Mouse (Mus musculus) embryonic stem cell, embryonic (primary cell): ENCODE results near the gene Ccnl2.

Experiments used
- CTCF ChIA-PET, 4 experiments: fragments of 300-600 bp in 2 of 4; fragments of 350-600 bp in 2 of 4; sonication (Branson Sonifier 250); formaldehyde crosslinking; loops; one replicate each; lab custom pipeline; 2022; ENCODE audit warnings: inconsistent platforms in 2 of 4; lab: Charles Lee
- POLR2A ChIA-PET, 4 experiments: fragments of 300-600 bp in 2 of 4; fragments of 350-600 bp in 2 of 4; sonication (Branson Sonifier 250); formaldehyde crosslinking; loops; one replicate each; lab custom pipeline; 2022; ENCODE audit warnings: antibody characterized with exemption in 4 of 4, inconsistent platforms in 1 of 4; lab: Charles Lee

Gene Ccnl2

GRCm38 (mm10) chr4:155840076-155841002, 28.1 kb downstream of the Ccnl2 start:
- CTCF ChIA-PET: interaction anchor here in 2 of 4 experiments (0.6 to 1.7 kb wide), 6 partner anchors 8 to 119 kb away, joined by 3 to 8 read pairs (median 4); partner anchors contain the start of genes Acap3 (in 1 of the 2), Aurkaip1 (in 1 of the 2), Cptp (in 1 of the 2) and Ints11 (in 1 of the 2)

GRCm38 (mm10) chr4:155841003-155841454, 28.7 kb downstream of the Ccnl2 start:
- POLR2A ChIA-PET: interaction anchor here (0.6 to 3.4 kb wide), 38 partner anchors 7 to 408 kb away, joined by 3 to 15 read pairs (median 4); partner anchors contain the start of genes Aurkaip1 (in 3 of the 4), Ccnl2 (in 2 of the 4), Cptp (in 2 of the 4) and Ints11 (in 2 of the 4)
- CTCF ChIA-PET: interaction anchor here in 2 of 4 experiments (0.6 to 1.7 kb wide), 7 partner anchors 7 to 118 kb away, joined by 3 to 8 read pairs (median 4); partner anchors contain the start of genes Acap3 (in 1 of the 2), Aurkaip1 (in 1 of the 2), Cptp (in 1 of the 2) and Ints11 (in 1 of the 2)

More at GRCm38 (mm10) chr4:155840076-155841002, 28.1 kb downstream of the Ccnl2 start:
- POLR2A ChIA-PET: interaction anchor here (0.6 to 3.4 kb wide), 36 partner anchors 7 to 409 kb away, joined by 3 to 15 read pairs (median 4); partner anchors contain the start of genes Aurkaip1 (in 3 of the 4), Ccnl2 (in 2 of the 4), Cptp (in 2 of the 4) and Ints11 (in 2 of the 4)

GRCm38 (mm10) chr4:155841651-155842270, 29.5 kb downstream of the Ccnl2 start:
- POLR2A ChIA-PET: interaction anchor here (0.7 to 3.4 kb wide), 37 partner anchors 8 to 407 kb away, joined by 3 to 15 read pairs (median 4); partner anchors contain the start of genes Aurkaip1 (in 2 of the 4), Ccnl2 (in 2 of the 4), Cptp (in 2 of the 4) and Ints11 (in 2 of the 4)
- CTCF ChIA-PET: interaction anchor here in 1 of 4 experiments (0.8 to 1.7 kb wide), 6 partner anchors 8 to 117 kb away, joined by 3 to 8 read pairs (median 4); partner anchors contain the start of genes Aurkaip1, Cptp, Ints11 and Mrpl20

- POLR2A ChIA-PET: interaction anchor here in 2 of 4 experiments (1.0 to 3.4 kb wide), 9 partner anchors 10 to 310 kb away, joined by 3 to 15 read pairs (median 3); partner anchors contain the start of genes Aurkaip1 (in 1 of the 2) and Ccnl2 (in 1 of the 2)
- CTCF ChIA-PET: interaction anchor here in 2 of 4 experiments (1.2 to 2.4 kb wide), 2 partner anchors 9 kb away, joined by 3 to 7 read pairs; no protein-coding TSS in a partner anchor
These were observed 30.9 kb downstream of the Ccnl2 start for GRCm38 (mm10) chr4:155843231-155843630.

- CTCF ChIA-PET: interaction anchor here in 3 of 4 experiments (0.6 to 1.1 kb wide), 5 partner anchors 11 to 1546 kb away, joined by 3 to 13 read pairs (median 4); partner anchors contain the start of genes Arhgef16 (in 1 of the 3), Atad3a (in 1 of the 3) and Mrpl20 (in 1 of the 3)
- POLR2A ChIA-PET: interaction anchor here (0.5 to 4.1 kb wide), 14 partner anchors 7 to 318 kb away, joined by 3 to 20 read pairs (median 3); partner anchors contain the start of genes Cptp (in 2 of the 4), Ints11 (in 2 of the 4) and Mxra8 (in 1 of the 4)
These were observed 34.7 kb downstream of the Ccnl2 start, which contains the start of gene Dvl1 for GRCm38 (mm10) chr4:155846871-155847578. Gene Dvl1, plus strand, starts transcription at chr4:155847402.

- ChIA-PET POLR2A (interaction anchor here (0.6 to 4.1 kb wide), 16 partner anchors 8 to 112 kb away, joined by 3 to 20 read pairs (median 3); partner anchors contain the start of genes Cptp (in 2 of the 4), Ints11 (in 2 of the 4), Mxra8 (in 1 of the 4) and Ube2j2 (in 1 of the 4)), CTCF (interaction anchor here in 3 of 4 experiments (0.6 to 1.3 kb wide), 7 partner anchors 12 to 431 kb away, joined by 3 to 7 read pairs (median 3); partner anchors contain the start of gene Atad3a (in 1 of the 3))
These were observed 35.5 kb downstream of the Ccnl2 start for GRCm38 (mm10) chr4:155847591-155848352.

- ChIA-PET CTCF (interaction anchor here in 3 of 4 experiments (0.6 to 1.8 kb wide), 7 partner anchors 11 to 432 kb away, joined by 3 to 5 read pairs (median 3); no protein-coding TSS in a partner anchor), POLR2A (interaction anchor here (0.6 to 4.1 kb wide), 13 partner anchors 9 to 121 kb away, joined by 3 to 20 read pairs (median 3); partner anchors contain the start of genes Cptp (in 2 of the 4), Ints11 (in 2 of the 4), Mxra8 (in 1 of the 4) and Ube2j2 (in 1 of the 4))
These were observed 36.3 kb downstream of the Ccnl2 start for GRCm38 (mm10) chr4:155848434-155849095.

- POLR2A ChIA-PET: interaction anchor here in 3 of 4 experiments (0.7 to 4.1 kb wide), 9 partner anchors 8 to 45 kb away, joined by 3 to 20 read pairs (median 4); partner anchors contain the start of genes Cptp (in 2 of the 3) and Ints11 (in 2 of the 3)
- CTCF ChIA-PET: interaction anchor here in 3 of 4 experiments (0.5 to 1.8 kb wide), 5 partner anchors 10 to 82 kb away, joined by 3 to 5 read pairs (median 3); no protein-coding TSS in a partner anchor
These were observed 37.1 kb downstream of the Ccnl2 start for GRCm38 (mm10) chr4:155849391-155849790.

GRCm38 (mm10) chr4:155849792-155850451, 37.6 kb downstream of the Ccnl2 start:
- ChIA-PET POLR2A (interaction anchor here in 3 of 4 experiments (0.7 to 4.1 kb wide), 12 partner anchors 9 to 187 kb away, joined by 3 to 20 read pairs (median 4); partner anchors contain the start of genes Cptp (in 1 of the 3) and Ints11 (in 1 of the 3)), CTCF (interaction anchor here in 3 of 4 experiments (0.5 to 1.8 kb wide), 4 partner anchors 16 to 66 kb away, joined by 3 to 5 read pairs (median 4); no protein-coding TSS in a partner anchor)

GRCm38 (mm10) chr4:155851368-155851767, 39.1 kb downstream of the Ccnl2 start:
- ChIA-PET CTCF (interaction anchor here in 1 of 4 experiments (0.6 kb wide), 1 partner anchor 185 kb away, joined by 3 read pairs; no protein-coding TSS in a partner anchor), POLR2A (interaction anchor here in 1 of 4 experiments (1.0 to 2.7 kb wide), 5 partner anchors 9 to 30 kb away, joined by 3 to 11 read pairs (median 5); partner anchors contain the start of genes Cptp and Ints11)

GRCm38 (mm10) chr4:155851951-155852411, 39.7 kb downstream of the Ccnl2 start:
- POLR2A ChIA-PET: interaction anchor here in 2 of 4 experiments (1.0 to 2.7 kb wide), 9 partner anchors 10 to 92 kb away, joined by 3 to 11 read pairs (median 4); partner anchors contain the start of genes Cptp (in 2 of the 2), Ints11 (in 2 of the 2), Aurkaip1 (in 1 of the 2) and Ube2j2 (in 1 of the 2)
- CTCF ChIA-PET: interaction anchor here in 1 of 4 experiments (0.6 kb wide), 1 partner anchor 184 kb away, joined by 3 read pairs; no protein-coding TSS in a partner anchor

GRCm38 (mm10) chr4:155853421-155853820, 41.1 kb downstream of the Ccnl2 start:
- ChIA-PET CTCF (no interaction called here), POLR2A (interaction anchor here in 1 of 4 experiments (0.6 to 3.9 kb wide), 4 partner anchors 16 to 91 kb away, joined by 3 to 16 read pairs (median 5); partner anchors contain the start of genes Aurkaip1, Cptp, Ints11 and Ube2j2)

- ChIA-PET CTCF (interaction anchor here in 1 of 4 experiments (1.2 kb wide), 1 partner anchor 21 kb away, joined by 3 read pairs; no protein-coding TSS in a partner anchor), POLR2A (interaction anchor here in 3 of 4 experiments (0.7 to 3.9 kb wide), 4 partner anchors 11 to 16 kb away, joined by 3 to 16 read pairs (median 3); partner anchors contain the start of genes Cptp (in 1 of the 3), Ints11 (in 1 of the 3) and Mxra8 (in 1 of the 3))
These were observed 42.7 kb downstream of the Ccnl2 start for GRCm38 (mm10) chr4:155854991-155855390.
